In the genomic region with DNA sequence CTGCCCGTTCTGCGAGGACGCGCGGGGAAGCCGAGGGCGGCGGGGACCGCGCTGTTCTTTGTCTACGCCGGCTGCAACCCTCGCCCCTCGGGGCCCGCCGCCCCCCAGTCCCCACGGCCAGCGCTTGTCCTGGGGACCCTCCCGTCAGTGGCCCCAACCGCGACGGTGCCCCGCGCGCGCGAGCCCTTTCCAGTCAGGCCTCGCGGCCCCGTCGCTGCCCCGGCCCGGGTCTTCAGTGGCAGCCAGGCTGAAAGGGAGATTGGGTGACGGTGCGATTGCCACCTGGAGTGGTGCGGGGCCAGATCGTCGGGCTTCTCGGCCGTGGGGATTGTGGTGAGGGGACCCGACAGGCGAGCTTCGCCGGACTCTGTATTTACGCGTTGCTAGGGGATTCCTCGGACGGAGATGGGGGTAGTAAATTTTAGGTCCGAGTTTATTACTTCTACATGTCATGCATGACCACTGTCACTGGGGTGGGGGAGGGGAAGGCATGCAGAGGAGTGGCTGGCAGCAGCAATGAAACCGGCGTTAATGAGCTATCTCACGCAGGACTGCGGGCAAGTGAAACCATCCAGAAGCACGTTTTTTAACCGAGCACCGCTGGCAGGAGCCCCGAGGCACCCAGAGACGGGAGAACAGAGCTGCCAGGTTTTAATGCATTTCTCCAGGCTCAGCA, we compare ENCODE assay signal across 8 mouse cellular contexts. TPM values are rescaled to one million over a fixed set of nuclear protein-coding genes. Genes with fewer than 3 reads are reported as not detected.
A peak's percentile ranks its signal among the peaks of the same experiment; 100 is the strongest.
DNase-seq lines count a peak whose midpoint lies in the region; ATAC-seq lines count a peak whose summit lies in the region.

No protein-coding gene starts in this region.

- peak overlapping the region; percentile 55 for H3K4me3 ChIP-seq in embryonic facial prominence, embryonic 13.5 days
- H3K4me3 ChIP-seq in hindbrain, embryonic 15.5 days = peak overlapping the region; percentile 76
- H3K4me3 ChIP-seq in liver, embryonic 15.5 days (replicated peaks) = peak overlapping the region; percentile 78
- H3K4me3 ChIP-seq in stomach, embryonic 15.5 days (replicated peaks) = peak overlapping the region; percentile 50

- DNase-seq in adrenal gland, adult 2 months = peak; percentile 15
- DNase-seq in adrenal gland, postnatal 4 days (ENCODE audit: low spot score in 2 of 2) = no peak
- DNase-seq in adrenal gland, postnatal 25 days = peak; percentile 16

- H3K36me3 ChIP-seq in embryonic facial prominence, embryonic 13.5 days = no peaks in the 10 kb centered on the region
- H3K36me3 ChIP-seq in hindbrain, embryonic 15.5 days = no peaks in the 10 kb centered on the region
- H3K36me3 ChIP-seq in liver, embryonic 15.5 days (replicated peaks) = no peaks in the 10 kb centered on the region
- H3K36me3 ChIP-seq in stomach, embryonic 15.5 days = no peaks in the 10 kb centered on the region

- H3K4me2 ChIP-seq in embryonic facial prominence, embryonic 13.5 days = peak overlapping the region; percentile 97
- peak overlapping the region; percentile 94 for H3K4me2 ChIP-seq in hindbrain, embryonic 15.5 days
- peak overlapping the region; percentile 96 for H3K4me2 ChIP-seq in liver, embryonic 15.5 days
- peak overlapping the region; percentile 97 for H3K4me2 ChIP-seq in stomach, embryonic 15.5 days

- H3K27me3 ChIP-seq in embryonic facial prominence, embryonic 13.5 days = peaks cover 95% of the 10 kb centered on the region
- peaks cover 24% of the 10 kb centered on the region for H3K27me3 ChIP-seq in hindbrain, embryonic 15.5 days
- peaks cover 67% of the 10 kb centered on the region for H3K27me3 ChIP-seq in liver, embryonic 15.5 days
- H3K27me3 ChIP-seq in stomach, embryonic 15.5 days (replicated peaks) = peaks cover 61% of the 10 kb centered on the region

- H3K9ac ChIP-seq in embryonic facial prominence, embryonic 13.5 days = peak overlapping the region; percentile 64
- peak overlapping the region; percentile 75 for H3K9ac ChIP-seq in hindbrain, embryonic 15.5 days
- peak overlapping the region; percentile 93 for H3K9ac ChIP-seq in liver, embryonic 15.5 days
- no peak overlapping the region for H3K9ac ChIP-seq in stomach, embryonic 15.5 days

- no peak overlapping the region for H3K27ac ChIP-seq in embryonic facial prominence, embryonic 13.5 days
- H3K27ac ChIP-seq in hindbrain, embryonic 15.5 days (replicated peaks) = peak overlapping the region; percentile 84
- H3K27ac ChIP-seq in liver, embryonic 15.5 days (replicated peaks) = peak overlapping the region; percentile 92
- H3K27ac ChIP-seq in stomach, embryonic 15.5 days = no peak overlapping the region

- ATAC-seq in embryonic facial prominence, embryonic 13.5 days (ENCODE audit: insufficient number of reproducible peaks, insufficient read depth, low FRiP score, low TSS enrichment, low read depth) = 0 out of 2 replicates have a peak, but pooled peaks have one; percentile 27
- peak; percentile 40; the same call in 1 of the 2 replicates for ATAC-seq in hindbrain, embryonic 15.5 days (ENCODE audit: low FRiP score, low read depth)
- ATAC-seq in liver, embryonic 15.5 days (ENCODE audit: insufficient read depth) = peak; percentile 5; the same call in 1 of the 2 replicates
- 0 out of 2 replicates have a peak, but pooled peaks have one; percentile 21 for ATAC-seq in stomach, embryonic 15.5 days (ENCODE audit: insufficient read depth, low FRiP score, low read depth)
- no peak for ATAC-seq in monocyte, adult 5-6 weeks (replicated peaks; ENCODE audit: insufficient number of reproducible peaks, low FRiP score, low TSS enrichment, poor library complexity, severe bottlenecking)

- H3K9me3 ChIP-seq in embryonic facial prominence, embryonic 13.5 days = no peaks in the 10 kb centered on the region
- H3K9me3 ChIP-seq in hindbrain, embryonic 15.5 days = no peaks in the 10 kb centered on the region
- 0 out of 2 replicates have a peak, but pooled peaks cover 4% of the 10 kb centered on the region for H3K9me3 ChIP-seq in liver, embryonic 15.5 days (replicated peaks)
- no peaks in the 10 kb centered on the region for H3K9me3 ChIP-seq in stomach, embryonic 15.5 days

- WGBS in embryonic facial prominence, embryonic 13.5 days = under 1% methylated on average over 58 of the region's 58 CpGs
- WGBS in hindbrain, embryonic 15.5 days = under 1% methylated on average over 53 of the region's 58 CpGs
- 2% methylated on average over 58 of the region's 58 CpGs for WGBS in liver, embryonic 15.5 days (ENCODE audit: insufficient replicate concordance)
- under 1% methylated on average over 41 of the region's 58 CpGs for WGBS in stomach, embryonic 15.5 days

- peaks cover 23% of the 10 kb centered on the region for H3K4me1 ChIP-seq in embryonic facial prominence, embryonic 13.5 days
- peaks cover 19% of the 10 kb centered on the region for H3K4me1 ChIP-seq in hindbrain, embryonic 15.5 days (replicated peaks)
- H3K4me1 ChIP-seq in liver, embryonic 15.5 days (replicated peaks) = peaks cover 66% of the 10 kb centered on the region
- H3K4me1 ChIP-seq in stomach, embryonic 15.5 days = peaks cover 15% of the 10 kb centered on the region

RNA-seq across cellular contexts. Expression of gene Reln, which starts 0.6 kb away (rescaled TPM):
- total RNA-seq in adrenal gland, adult 2 months (2021) = 1 to 10 TPM; 1.5 to 2.3 TPM
- 0.88 and 2.0 TPM in 2 replicates for polyA plus RNA-seq in adrenal gland, adult 2 months (2012; rRNA removed)
- total RNA-seq in adrenal gland, postnatal 4 days (2021) = 10 to 100 TPM; 12.9 to 26.3 TPM
- total RNA-seq in adrenal gland, postnatal 25 days (2021) = 2.5 and 3.4 TPM in 2 replicates
- 5.5 and 6.2 TPM in 2 replicates for polyA plus RNA-seq in embryonic facial prominence, embryonic 13.5 days (2015; fragmentation: Nextera tagmentation; extraction: Ambion mirVana)
- polyA plus RNA-seq in hindbrain, embryonic 15.5 days (2015; fragmentation: Nextera tagmentation; extraction: Ambion mirVana) = 38.8 and 46.4 TPM in 2 replicates
- 18.7 and 26.2 TPM in 2 replicates for polyA plus RNA-seq in liver, embryonic 15.5 days (2015; fragmentation: Nextera tagmentation; extraction: Ambion mirVana)
- 4.8 and 5.3 TPM in 2 replicates for polyA plus RNA-seq in stomach, embryonic 15.5 days (2015; fragmentation: Nextera tagmentation; extraction: Ambion mirVana)
- 0.57 to 7.5 TPM (median 0.85 TPM) in 3 replicates for total RNA-seq in monocyte, adult 5-6 weeks (2017)

Comparison
In these comparisons a context has a peak if more than half of its experiments do, and no peak if none do; other contexts are left out.
1. DNase-seq: peak in adrenal gland, adult 2 months (single experiment) and adrenal gland, postnatal 25 days (single experiment); none in adrenal gland, postnatal 4 days (0 of 2).
2. H3K27ac ChIP-seq: peak in hindbrain, embryonic 15.5 days (single experiment) and liver, embryonic 15.5 days (single experiment); none in embryonic facial prominence, embryonic 13.5 days (single experiment) and stomach, embryonic 15.5 days (single experiment).
3. Peak in every context shown above with its lines, with median percentiles within 50 percentile points of each other: H3K4me2 ChIP-seq and H3K4me3 ChIP-seq.